Mouse (Mus musculus) liver, embryonic 13.5 days (tissue): ENCODE measurements around the gene 6430548M08Rik. TPM values are rescaled to one million over a fixed set of nuclear protein-coding genes. Genes with fewer than 3 reads are reported as not detected.

ENCODE experiments used
- ATAC-seq: fragments of 200-750 bp; cut with Nextera tagmentation; 2 replicates; pipeline ENCODE4 v1.8.0; 2017; ENCODE audit warnings: low read depth, mild to moderate bottlenecking, moderate number of reproducible peaks, moderate library complexity
- DNase-seq: peaks from one replicate; pipeline ENCODE4 v3.0.0; 2022
- H3K27ac ChIP-seq: fragments of 300-500 bp; sonication (generic); 2 replicates; pipeline ENCODE4 v1.5.1; 2015; ENCODE audit warnings: moderate library complexity, mild to moderate bottlenecking, inconsistent platforms
- H3K27me3 ChIP-seq: fragments of 300-500 bp; sonication (generic); 2 replicates; pipeline ENCODE4 v1.6.1; 2015; ENCODE audit warnings: mild to moderate bottlenecking, inconsistent platforms
- H3K36me3 ChIP-seq: fragments of 300-500 bp; sonication (generic); 2 replicates; pipeline ENCODE4 v1.6.1; 2015; ENCODE audit warnings: mild to moderate bottlenecking, inconsistent platforms
- H3K4me1 ChIP-seq: fragments of 300-500 bp; sonication (generic); replicated peaks from 2 replicates; pipeline ENCODE4 v1.6.1; 2015; ENCODE audit warnings: inconsistent platforms
- H3K4me2 ChIP-seq: fragments of 300-500 bp; sonication (generic); 2 replicates; pipeline ENCODE4 v1.6.1; 2015; ENCODE audit warnings: inconsistent platforms, mild to moderate bottlenecking, moderate library complexity
- H3K4me3 ChIP-seq: fragments of 300-500 bp; sonication (generic); replicated peaks from 2 replicates; pipeline ENCODE4 v1.5.1; 2015; ENCODE audit warnings: mild to moderate bottlenecking, inconsistent platforms
- H3K9ac ChIP-seq: fragments of 300-500 bp; sonication (generic); 2 replicates; pipeline ENCODE4 v1.6.1; 2015; ENCODE audit warnings: mild to moderate bottlenecking, inconsistent platforms
- H3K9me3 ChIP-seq: fragments of 300-500 bp; sonication (generic); replicated peaks from 2 replicates; pipeline ENCODE4 v1.6.1; 2016; ENCODE audit warnings: inconsistent platforms
- whole genome bisulfite sequencing: fragments of 180-500 bp; shearing (Covaris S2); methylation state at CpG from one replicate; pipeline ENCODE4 v1.1.7; 2015; ENCODE audit not compliant: insufficient replicate concordance; 5-methylcytosine and 5-hydroxymethylcytosine counted together
- polyA plus RNA-seq: library from polyadenylated mRNA; unstranded; fragments of >200 nt; fragmentation: Nextera tagmentation; extraction: Ambion mirVana; gene quantifications from 2 replicates; pipeline ENCODE4 v1.2.1, GENCODE M21; 2015

6430548M08Rik gene
- polyA plus RNA-seq, 1 experiment from 2014 or later, result 1.8 TPM

DNA sequence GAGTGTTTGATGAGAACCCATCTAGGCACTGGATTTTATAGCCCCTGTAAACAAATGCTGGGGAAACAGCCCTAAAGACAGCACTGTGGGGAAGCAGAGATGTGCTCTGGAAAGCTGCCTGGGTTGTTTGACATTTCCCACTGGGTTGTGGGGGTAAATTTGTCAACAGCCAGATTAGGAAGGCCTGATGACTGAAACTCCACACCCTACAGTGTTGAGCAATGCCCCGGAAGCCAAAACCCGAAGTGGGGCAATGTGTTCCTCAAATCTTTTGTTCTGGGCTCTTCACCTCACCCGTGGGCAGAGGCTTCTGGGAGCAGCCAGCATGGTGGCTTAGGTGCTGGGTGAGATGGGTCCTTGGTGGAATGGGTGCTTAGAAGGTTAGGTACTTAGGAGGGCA, 4.8 kb upstream of the 6430548M08Rik start:
- no peak for DNase-seq
- Histone ChIP-seq H3K27me3 (peaks cover 18% of the 10 kb centered on the region), H3K4me1 (peaks cover 42% of the 10 kb centered on the region), H3K27ac (no peak overlapping the region), H3K4me2 (no peak overlapping the region), H3K36me3 (no peaks in the 10 kb centered on the region), H3K9ac (no peak overlapping the region), H3K4me3 (no peak overlapping the region), H3K9me3 (no peaks in the 10 kb centered on the region)
- no peak for ATAC-seq
- 11% methylated on average over 3 of the region's 3 CpGs for WGBS

DNA sequence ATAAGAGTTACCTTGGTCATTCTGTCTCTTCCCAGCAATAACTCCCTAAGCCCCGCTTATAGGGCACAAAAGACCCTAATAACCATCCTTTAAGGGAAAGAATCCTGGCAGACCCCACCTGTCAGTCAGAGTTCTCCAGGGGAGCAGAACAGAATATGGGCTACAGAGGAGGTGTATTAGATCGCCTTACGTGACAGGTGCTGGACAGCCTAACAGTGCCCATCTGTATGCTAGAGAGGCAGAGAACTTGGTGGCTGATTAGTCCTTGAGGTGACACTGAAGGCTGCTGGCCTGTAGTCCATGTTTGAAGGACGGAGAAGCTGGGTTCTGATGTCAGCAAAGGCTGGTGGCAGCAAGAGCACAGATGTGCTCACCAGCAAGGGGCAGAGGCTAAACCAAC, 3.0 kb upstream of the 6430548M08Rik start:
- no peaks in the 10 kb centered on the region for H3K9me3 ChIP-seq
- WGBS, result 63% methylated on average over 4 of the region's 4 CpGs
- no peak overlapping the region for H3K4me2 ChIP-seq
- no peak overlapping the region for H3K9ac ChIP-seq
- H3K27ac ChIP-seq, result no peak overlapping the region
- ATAC-seq (no peak), DNase-seq (no peak)
- H3K27me3 ChIP-seq, result peaks cover 36% of the 10 kb centered on the region
- peaks cover 46% of the 10 kb centered on the region for H3K4me1 ChIP-seq
- H3K36me3 ChIP-seq, result no peaks in the 10 kb centered on the region
- no peak overlapping the region for H3K4me3 ChIP-seq

DNA sequence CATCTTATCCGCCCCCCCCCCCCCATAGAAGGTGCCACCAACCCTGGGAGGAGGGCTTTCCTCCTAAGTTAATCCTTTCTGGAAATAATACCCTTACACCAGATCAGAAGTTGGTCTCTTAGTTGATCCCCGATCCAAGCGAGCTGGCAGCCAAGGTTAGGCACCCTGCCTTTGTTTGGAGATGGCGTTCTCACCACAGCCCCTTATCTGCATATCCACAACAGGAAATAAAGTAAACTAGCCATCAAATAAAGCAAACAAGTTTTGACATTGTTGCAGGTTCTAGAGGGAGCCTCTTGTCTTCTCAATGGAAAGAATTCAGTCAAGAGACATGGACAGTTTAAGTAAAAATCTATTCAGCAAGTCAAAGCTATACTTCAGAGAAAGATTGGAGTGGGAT, 2.6 kb upstream of the 6430548M08Rik start:
- WGBS, result 32% methylated on average over 4 of the region's 4 CpGs
- Histone ChIP-seq H3K4me1 (peaks cover 46% of the 10 kb centered on the region), H3K36me3 (no peaks in the 10 kb centered on the region), H3K9ac (no peak overlapping the region), H3K27me3 (peaks cover 40% of the 10 kb centered on the region), H3K9me3 (no peaks in the 10 kb centered on the region), H3K4me3 (no peak overlapping the region), H3K4me2 (no peak overlapping the region), H3K27ac (no peak overlapping the region)
- no peak for ATAC-seq
- DNase-seq, result no peak

DNA sequence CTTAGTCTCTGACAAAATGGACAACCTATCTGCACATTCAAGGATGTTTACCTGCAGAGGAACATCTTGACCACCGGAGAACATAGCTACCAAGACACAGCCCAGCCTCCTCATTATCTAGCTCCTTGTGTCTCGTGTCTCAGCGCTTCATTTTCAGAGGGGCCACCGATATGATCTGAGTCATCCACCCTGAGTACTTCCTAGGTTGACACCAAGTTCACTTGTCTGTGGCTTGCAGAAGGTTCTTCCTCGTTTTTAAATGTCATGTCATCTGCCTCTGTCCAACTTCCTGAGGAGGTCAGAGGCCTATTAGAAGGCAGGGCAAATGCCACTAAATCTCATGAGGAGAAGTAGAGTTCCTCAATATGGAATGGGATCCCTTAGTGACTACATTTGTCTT, 1.4 kb upstream of the 6430548M08Rik start:
- H3K9me3 ChIP-seq, result no peaks in the 10 kb centered on the region
- H3K36me3 ChIP-seq, result no peaks in the 10 kb centered on the region
- H3K4me3 ChIP-seq, result 0 out of 2 replicates have a peak overlapping the region, but pooled peaks have one; percentile 69
- peaks cover 52% of the 10 kb centered on the region for H3K27me3 ChIP-seq
- peak overlapping the region; percentile 97; the same call in 1 of the 2 replicates for H3K4me2 ChIP-seq
- DNase-seq (no peak), ATAC-seq (no peak)
- 0 out of 2 replicates have a peak overlapping the region, but pooled peaks have one; percentile 75 for H3K27ac ChIP-seq
- WGBS, result 9% methylated on average over 5 of the region's 5 CpGs
- peaks cover 42% of the 10 kb centered on the region for H3K4me1 ChIP-seq
- peak overlapping the region; percentile 84; the same call in 1 of the 2 replicates for H3K9ac ChIP-seq

DNA sequence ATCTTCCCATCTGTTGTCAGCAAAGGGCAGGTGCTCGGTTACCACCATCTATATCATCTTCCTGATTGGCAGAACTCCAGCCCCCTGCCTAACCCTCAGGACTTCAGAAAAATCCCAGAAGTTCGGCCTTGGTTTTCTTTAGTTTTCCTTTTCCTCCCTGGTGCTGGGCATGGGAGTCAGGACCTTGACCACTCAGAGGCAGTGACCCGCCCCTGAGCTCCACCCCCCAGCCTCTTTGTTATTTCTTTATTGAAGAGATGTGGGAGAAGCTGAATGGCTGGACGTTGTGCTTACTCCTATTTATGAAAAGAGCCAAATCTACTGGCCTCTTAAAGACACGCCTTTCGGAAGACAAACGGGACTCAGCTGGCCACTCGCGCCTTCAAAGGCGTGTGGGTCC, 646 bp upstream of the 6430548M08Rik start:
- H3K4me3 ChIP-seq, result peak overlapping the region; percentile 69
- 8% methylated on average over 10 of the region's 10 CpGs for WGBS
- H3K27me3 ChIP-seq, result peaks cover 60% of the 10 kb centered on the region
- no peaks in the 10 kb centered on the region for H3K9me3 ChIP-seq
- peak overlapping the region; percentile 75 for H3K27ac ChIP-seq
- H3K4me2 ChIP-seq, result peak overlapping the region; percentile 97
- H3K36me3 ChIP-seq, result no peaks in the 10 kb centered on the region
- no peak for ATAC-seq
- peak overlapping the region; percentile 84 for H3K9ac ChIP-seq
- no peak for DNase-seq
- peaks cover 42% of the 10 kb centered on the region for H3K4me1 ChIP-seq

DNA sequence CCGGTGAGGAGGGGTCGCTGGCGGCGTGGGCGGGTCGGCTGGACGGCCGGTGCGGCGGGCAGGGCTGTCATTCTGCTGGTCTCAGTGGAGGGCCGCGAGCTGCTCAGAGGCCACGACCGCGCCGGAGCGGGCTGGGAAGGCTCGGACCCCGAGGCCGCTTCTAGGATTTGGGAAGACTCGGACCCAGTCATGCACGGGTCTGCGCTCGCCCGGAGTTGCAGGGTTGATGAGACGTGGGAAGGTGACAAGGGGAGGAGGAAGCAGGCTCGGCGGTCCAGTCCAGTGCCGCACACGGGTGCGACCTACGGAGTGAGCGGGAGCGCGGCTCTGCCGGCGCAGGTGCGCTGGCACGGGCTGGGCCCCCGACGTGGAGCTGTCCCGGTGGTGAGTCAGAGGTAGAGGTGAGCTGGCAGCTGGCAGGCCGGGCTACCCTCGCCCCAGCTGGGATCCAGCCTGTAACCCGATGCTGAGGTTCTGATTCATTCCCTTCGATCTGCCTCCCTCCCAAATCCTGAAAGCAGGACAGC, 426 bp downstream of the 6430548M08Rik start:
- ATAC-seq, result peak; percentile 16
- 4% methylated on average over 46 of the region's 46 CpGs for WGBS
- Histone ChIP-seq H3K4me2 (peak overlapping the region; percentile 97), H3K9me3 (no peaks in the 10 kb centered on the region), H3K27ac (no peak overlapping the region), H3K36me3 (no peaks in the 10 kb centered on the region), H3K4me3 (peak overlapping the region; percentile 69), H3K9ac (peak overlapping the region; percentile 69), H3K4me1 (peaks cover 34% of the 10 kb centered on the region), H3K27me3 (peaks cover 70% of the 10 kb centered on the region)
- DNase-seq, result no peak

DNA sequence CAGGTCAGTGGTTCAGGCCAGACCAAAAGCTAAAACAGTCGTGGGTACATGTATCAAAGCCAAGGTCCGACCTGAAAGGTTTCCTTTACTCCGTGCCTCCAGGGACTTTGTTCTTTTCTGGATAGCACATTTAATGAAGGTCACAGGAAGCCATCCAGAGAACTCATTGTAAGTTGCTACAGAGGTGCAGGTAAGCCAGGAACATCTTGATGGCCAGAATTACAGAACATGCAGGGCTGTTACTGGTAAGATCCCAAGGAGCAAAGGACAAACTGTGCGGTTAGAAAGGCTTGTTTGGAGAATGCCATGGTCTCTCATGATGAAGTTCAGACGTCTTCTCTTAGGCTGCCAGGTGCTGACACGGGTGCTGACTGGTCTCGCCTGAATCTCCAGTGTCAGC, 2.6 kb downstream of the 6430548M08Rik start:
- H3K9ac ChIP-seq, result no peak overlapping the region
- H3K36me3 ChIP-seq, result no peaks in the 10 kb centered on the region
- no peak overlapping the region for H3K4me2 ChIP-seq
- H3K9me3 ChIP-seq, result no peaks in the 10 kb centered on the region
- H3K27me3 ChIP-seq, result peaks cover 58% of the 10 kb centered on the region
- no peak overlapping the region for H3K27ac ChIP-seq
- DNase-seq (no peak), ATAC-seq (no peak)
- 51% methylated on average over 7 of the region's 7 CpGs for WGBS
- H3K4me1 ChIP-seq, result peaks cover 26% of the 10 kb centered on the region
- no peak overlapping the region for H3K4me3 ChIP-seq

DNA sequence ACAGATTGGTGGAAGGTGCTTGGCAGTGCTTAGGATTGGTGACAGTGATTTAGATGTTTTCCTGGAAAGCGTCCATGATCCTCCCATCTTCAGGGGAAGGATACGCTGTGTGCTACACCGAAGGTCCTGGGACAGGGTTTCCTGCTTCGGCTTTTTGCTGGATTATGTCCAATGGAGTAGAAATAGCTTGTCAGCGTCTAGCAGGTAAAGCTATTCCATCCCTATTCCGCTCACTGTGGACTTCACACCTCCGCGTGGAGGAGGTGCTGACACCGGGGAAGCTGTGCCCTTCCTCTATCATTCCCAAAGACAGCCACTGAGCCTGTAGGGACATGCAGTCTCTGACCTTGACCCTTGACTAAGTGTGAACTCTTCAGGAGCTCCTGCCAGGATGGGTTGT, 4.2 kb downstream of the 6430548M08Rik start:
- Histone ChIP-seq H3K4me2 (no peak overlapping the region), H3K27ac (no peak overlapping the region), H3K36me3 (no peaks in the 10 kb centered on the region), H3K9ac (no peak overlapping the region), H3K4me1 (peaks cover 14% of the 10 kb centered on the region), H3K27me3 (peaks cover 67% of the 10 kb centered on the region), H3K9me3 (no peaks in the 10 kb centered on the region), H3K4me3 (no peak overlapping the region)
- 63% methylated on average over 9 of the region's 9 CpGs for WGBS
- no peak for DNase-seq
- ATAC-seq, result no peak

DNA sequence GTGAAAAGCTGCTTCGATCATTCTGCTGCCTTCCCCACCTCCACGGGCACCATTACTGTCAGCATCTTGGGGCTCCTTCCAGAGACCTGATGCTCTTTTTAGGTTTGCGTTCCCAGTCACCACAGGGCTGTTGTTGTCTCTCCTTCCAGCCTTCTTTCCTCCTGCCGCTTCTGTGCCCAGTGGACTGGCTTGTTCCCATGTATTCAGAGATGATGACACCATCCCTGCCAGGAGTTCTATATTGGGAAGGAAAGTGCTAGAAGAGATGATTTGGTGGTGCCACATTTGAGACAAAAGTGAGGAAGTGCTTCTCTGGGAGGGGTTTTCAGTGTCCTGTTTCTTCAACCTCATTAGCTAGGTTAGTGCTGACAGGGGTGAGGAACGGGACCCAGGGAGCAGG, 4.9 kb downstream of the 6430548M08Rik start:
- DNase-seq, result no peak
- Histone ChIP-seq H3K27me3 (peaks cover 67% of the 10 kb centered on the region), H3K9me3 (no peaks in the 10 kb centered on the region), H3K4me2 (no peak overlapping the region), H3K27ac (no peak overlapping the region), H3K4me1 (peaks cover 9% of the 10 kb centered on the region), H3K4me3 (no peak overlapping the region), H3K36me3 (no peaks in the 10 kb centered on the region), H3K9ac (no peak overlapping the region)
- 56% methylated on average over 5 of the region's 5 CpGs for WGBS
- no peak for ATAC-seq

DNA sequence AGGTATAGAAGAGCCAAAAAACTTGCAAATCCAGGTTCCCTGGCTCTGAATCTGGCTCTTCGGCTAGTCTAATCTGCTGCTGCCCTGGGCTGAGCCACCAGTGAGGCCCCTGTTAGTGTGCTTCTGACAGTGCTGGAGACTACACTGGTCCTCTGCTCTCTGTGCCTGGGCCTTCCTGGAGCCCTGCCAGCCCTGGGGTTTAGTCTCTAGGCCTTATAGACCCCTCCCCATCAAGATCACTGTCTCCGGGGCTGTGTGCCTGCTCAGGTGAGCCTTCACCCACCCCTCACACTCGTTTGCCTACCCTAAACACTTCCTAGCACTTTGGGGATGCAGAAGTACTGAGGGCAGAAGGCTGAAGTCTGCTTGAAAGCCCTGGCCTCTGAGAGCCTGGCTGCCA, 5.5 kb downstream of the 6430548M08Rik start:
- ATAC-seq (no peak), DNase-seq (no peak)
- Histone ChIP-seq H3K27me3 (peaks cover 62% of the 10 kb centered on the region), H3K9ac (no peak overlapping the region), H3K4me3 (no peak overlapping the region), H3K9me3 (no peaks in the 10 kb centered on the region), H3K36me3 (no peaks in the 10 kb centered on the region), H3K4me2 (no peak overlapping the region), H3K4me1 (peaks cover 5% of the 10 kb centered on the region), H3K27ac (no peak overlapping the region)
- 43% methylated on average over 3 of the region's 3 CpGs for WGBS

DNA sequence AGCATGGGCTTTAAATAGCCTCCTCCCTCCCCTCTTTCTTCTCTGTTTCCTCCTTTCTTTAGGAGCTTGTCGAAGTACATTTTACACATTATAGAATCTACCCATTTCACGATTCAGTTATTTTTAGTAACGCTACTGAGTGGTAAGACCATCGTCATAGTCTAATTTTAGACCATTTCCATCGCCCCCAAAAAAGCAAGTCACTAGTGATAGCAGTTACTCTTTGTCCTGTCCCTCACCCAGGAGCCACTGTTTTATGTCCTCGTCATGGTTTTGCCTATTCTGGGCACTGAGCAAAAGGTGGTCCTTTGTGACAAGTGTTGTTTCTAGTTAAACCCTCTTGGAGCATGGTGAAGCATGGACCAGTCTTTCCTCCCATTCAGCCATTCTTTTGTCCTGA, 6.0 kb downstream of the 6430548M08Rik start:
- Histone ChIP-seq H3K4me3 (no peak overlapping the region), H3K36me3 (no peaks in the 10 kb centered on the region), H3K4me1 (no peaks in the 10 kb centered on the region), H3K27ac (no peak overlapping the region), H3K4me2 (no peak overlapping the region), H3K27me3 (peaks cover 57% of the 10 kb centered on the region), H3K9ac (no peak overlapping the region), H3K9me3 (no peaks in the 10 kb centered on the region)
- WGBS, result 26% methylated on average over 6 of the region's 6 CpGs
- ATAC-seq, result no peak
- no peak for DNase-seq

DNA sequence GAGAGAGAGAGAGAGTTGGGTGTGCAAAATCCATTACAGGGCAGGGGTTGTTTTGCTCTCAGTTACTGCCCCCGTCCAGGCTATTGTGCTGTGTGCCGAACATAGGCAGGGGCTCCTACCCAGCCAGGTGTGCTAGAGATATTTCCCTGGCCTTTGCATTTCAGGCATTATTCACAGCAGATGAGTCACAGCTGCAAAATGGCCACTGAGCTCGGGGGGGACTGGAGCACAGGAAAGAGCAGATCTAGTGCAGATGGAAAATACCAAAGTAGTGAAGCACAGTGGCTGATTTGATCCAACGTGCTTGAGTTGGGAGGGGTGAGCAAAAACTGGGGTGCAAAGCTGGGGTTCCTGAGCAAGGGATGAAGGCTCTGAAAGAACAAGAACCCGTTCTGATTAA, 7.0 kb downstream of the 6430548M08Rik start:
- ATAC-seq (no peak), DNase-seq (no peak)
- 39% methylated on average over 5 of the region's 5 CpGs for WGBS
- Histone ChIP-seq H3K4me2 (no peak overlapping the region), H3K9me3 (no peaks in the 10 kb centered on the region), H3K36me3 (no peaks in the 10 kb centered on the region), H3K4me3 (no peak overlapping the region), H3K9ac (no peak overlapping the region), H3K4me1 (no peaks in the 10 kb centered on the region), H3K27me3 (peaks cover 47% of the 10 kb centered on the region), H3K27ac (no peak overlapping the region)
